Mouse (Mus musculus): ENCODE measurements around the gene Trpm6. TPM values are rescaled to one million over a fixed set of nuclear protein-coding genes. Genes with fewer than 3 reads are reported as not detected.
A peak's percentile ranks its signal among the peaks of the same experiment; 100 is the strongest.

The Trpm6 gene
- total RNA-seq (2022) = under 1 TPM in 2 of 4 experiments, not detected in 2; 0.07 to 0.11 TPM

- no peak for DNase-seq (ENCODE audit: low spot score in 2 of 2)
Measured at GRCm38 (mm10) chr19:18749598-18750339, at the start of gene Trpm6. Gene Trpm6, plus strand, starts transcription at chr19:18749983.

GRCm38 (mm10) chr19:18708101-18708500 lies 41.7 kb upstream of the Trpm6 start:
- no peak for DNase-seq (ENCODE audit: low spot score in 2 of 2)

- no peak for DNase-seq (ENCODE audit: low spot score in 2 of 2)
Measured at GRCm38 (mm10) chr19:18710903-18711302, 38.9 kb upstream of the Trpm6 start.

GRCm38 (mm10) chr19:18711589-18711988 lies 38.2 kb upstream of the Trpm6 start:
- no peak for DNase-seq (ENCODE audit: low spot score in 2 of 2)

GRCm38 (mm10) chr19:18712153-18712865 lies 37.5 kb upstream of the Trpm6 start:
- no peak for DNase-seq (ENCODE audit: low spot score in 2 of 2)

- peak; percentile 94 to 97 for DNase-seq (ENCODE audit: low spot score in 2 of 2)
Measured at GRCm38 (mm10) chr19:18712866-18713300, 36.9 kb upstream of the Trpm6 start, which contains the start of gene D030056L22Rik. Gene D030056L22Rik, plus strand, starts transcription at chr19:18713193.

- peak; percentile 12 to 52 for DNase-seq (ENCODE audit: low spot score in 2 of 2)
Measured at GRCm38 (mm10) chr19:18713357-18713756, 36.4 kb upstream of the Trpm6 start.

GRCm38 (mm10) chr19:18716374-18716773 lies 33.4 kb upstream of the Trpm6 start:
- peak; percentile 50 to 69 for DNase-seq (ENCODE audit: low spot score in 2 of 2)

GRCm38 (mm10) chr19:18720337-18720736 lies 29.4 kb upstream of the Trpm6 start:
- no peak for DNase-seq (ENCODE audit: low spot score in 2 of 2)

- no peak for DNase-seq (ENCODE audit: low spot score in 2 of 2)
Measured at GRCm38 (mm10) chr19:18725186-18725585, 24.6 kb upstream of the Trpm6 start.

GRCm38 (mm10) chr19:18730255-18730654 lies 19.5 kb upstream of the Trpm6 start:
- no peak for DNase-seq (ENCODE audit: low spot score in 2 of 2)

GRCm38 (mm10) chr19:18731077-18731476 lies 18.7 kb upstream of the Trpm6 start:
- DNase-seq (ENCODE audit: low spot score in 2 of 2) = no peak

- no peak for DNase-seq (ENCODE audit: low spot score in 2 of 2)
Measured at GRCm38 (mm10) chr19:18735901-18736300, 13.9 kb upstream of the Trpm6 start.

GRCm38 (mm10) chr19:18739146-18739545 lies 10.6 kb upstream of the Trpm6 start:
- no peak for DNase-seq (ENCODE audit: low spot score in 2 of 2)

GRCm38 (mm10) chr19:18743946-18744345 lies 5.8 kb upstream of the Trpm6 start:
- DNase-seq (ENCODE audit: low spot score in 2 of 2) = no peak

GRCm38 (mm10) chr19:18746576-18747340 lies 3.0 kb upstream of the Trpm6 start:
- no peak for DNase-seq (ENCODE audit: low spot score in 2 of 2)

- no peak for DNase-seq (ENCODE audit: low spot score in 2 of 2)
Measured at GRCm38 (mm10) chr19:18747379-18747778, 2.4 kb upstream of the Trpm6 start.

GRCm38 (mm10) chr19:18757191-18757590 lies 7.4 kb downstream of the Trpm6 start:
- DNase-seq (ENCODE audit: low spot score in 2 of 2) = no peak

- DNase-seq (ENCODE audit: low spot score in 2 of 2) = no peak
Measured at GRCm38 (mm10) chr19:18757706-18758105, 7.9 kb downstream of the Trpm6 start.

GRCm38 (mm10) chr19:18758269-18758668 lies 8.5 kb downstream of the Trpm6 start:
- DNase-seq (ENCODE audit: low spot score in 2 of 2) = no peak

- no peak for DNase-seq (ENCODE audit: low spot score in 2 of 2)
Measured at GRCm38 (mm10) chr19:18758916-18759315, 9.1 kb downstream of the Trpm6 start.

- DNase-seq (ENCODE audit: low spot score in 2 of 2) = no peak
Measured at GRCm38 (mm10) chr19:18766399-18766798, 16.6 kb downstream of the Trpm6 start.
